Mouse (Mus musculus) midbrain, embryonic 16.5 days (tissue): ENCODE results near the gene Gpx5. TPM values are rescaled to one million over a fixed set of nuclear protein-coding genes. Genes with fewer than 3 reads are reported as not detected.

Experiments used
- polyA plus RNA-seq: library from polyadenylated mRNA; unstranded; fragments of >200 nt; fragmentation: Nextera tagmentation; extraction: Ambion mirVana; gene quantifications from 2 replicates; pipeline ENCODE4 v1.2.1, GENCODE M21; 2015

The Gpx5 gene
- polyA plus RNA-seq, 1 experiment from 2014 or later: not detected

Other genes starting within 250 kb of the Gpx5 start
- not detected in 2 replicates for gene Olfr1370, start 217.8 kb downstream of the Gpx5 start, polyA plus RNA-seq
- 0.05 TPM in 1 of 2 replicates, not detected in the other for gene Olfr1369-ps1, start 181.2 kb downstream of the Gpx5 start, polyA plus RNA-seq
- gene Olfr263, start 163.1 kb downstream of the Gpx5 start, polyA plus RNA-seq: not detected in 2 replicates
- gene Olfr1368, start 146.9 kb downstream of the Gpx5 start, polyA plus RNA-seq: not detected in 2 replicates
- 70.6 and 73.6 TPM in 2 replicates for gene Trim27, start 113.3 kb downstream of the Gpx5 start, polyA plus RNA-seq
- gene Gpx6, start 19.4 kb upstream of the Gpx5 start, polyA plus RNA-seq: 0.54 TPM in 1 of 2 replicates, not detected in the other
- gene Olfr1367, start 54.2 kb upstream of the Gpx5 start, polyA plus RNA-seq: not detected in 2 replicates
- 11.5 and 13.5 TPM in 2 replicates for gene Zscan12, start 70.1 kb upstream of the Gpx5 start, polyA plus RNA-seq
- gene Zkscan3, start 110.0 kb upstream of the Gpx5 start, polyA plus RNA-seq: 64.5 and 73.5 TPM in 2 replicates
- gene Pgbd1, start 148.3 kb upstream of the Gpx5 start, polyA plus RNA-seq: 4.6 and 4.8 TPM in 2 replicates
- gene Zscan26, start 161.0 kb upstream of the Gpx5 start, polyA plus RNA-seq: 21.5 and 23.4 TPM in 2 replicates
- gene Nkapl, start 175.8 kb upstream of the Gpx5 start, polyA plus RNA-seq: 3.8 and 4.5 TPM in 2 replicates
- gene Zkscan4, start 186.2 kb upstream of the Gpx5 start, polyA plus RNA-seq: 12.0 and 13.2 TPM in 2 replicates
- gene Gm10065, start 186.7 kb upstream of the Gpx5 start, polyA plus RNA-seq: not detected in 2 replicates
- gene AK157302, start 202.5 kb upstream of the Gpx5 start, polyA plus RNA-seq: 0.43 and 0.56 TPM in 2 replicates
- 4.3 and 7.3 TPM in 2 replicates for gene Gm11273, start 208.7 kb upstream of the Gpx5 start, polyA plus RNA-seq
- gene Zkscan8, start 238.4 kb upstream of the Gpx5 start, polyA plus RNA-seq: 4.1 and 4.3 TPM in 2 replicates